Mouse (Mus musculus): ENCODE results near the gene Kif13a. TPM values are rescaled to one million over a fixed set of nuclear protein-coding genes. Genes with fewer than 3 reads are reported as not detected.
A peak's percentile ranks its signal among the peaks of the same experiment; 100 is the strongest.

Gene Kif13a
- polyA plus RNA-seq, 1 experiment, result 15.1 TPM

- Histone ChIP-seq H3K27ac (replicated peaks; ENCODE audit: low read depth, low read length) (peak overlapping the region; percentile 64), H3K4me3 (ENCODE audit: insufficient read depth, low read depth, low read length) (peak overlapping the region; percentile 84), H3K4me1 (ENCODE audit: control insufficient read depth, insufficient read depth, insufficient read length, low read length) (no peaks in the 10 kb centered on the region)
Measured at GRCm38 (mm10) chr13:46735808-46736478, 193.7 kb downstream of the Kif13a start.

GRCm38 (mm10) chr13:46735219-46735807, 194.4 kb downstream of the Kif13a start:
- H3K4me1 ChIP-seq (ENCODE audit: control insufficient read depth, insufficient read depth, insufficient read length, low read length), result no peaks in the 10 kb centered on the region
- peak overlapping the region; percentile 84 for H3K4me3 ChIP-seq (ENCODE audit: insufficient read depth, low read depth, low read length)
- H3K27ac ChIP-seq (replicated peaks; ENCODE audit: low read depth, low read length), result peak overlapping the region; percentile 64

GRCm38 (mm10) chr13:46729998-46730397, 199.7 kb downstream of the Kif13a start:
- Histone ChIP-seq H3K27ac (replicated peaks; ENCODE audit: low read depth, low read length) (no peak overlapping the region), H3K4me1 (ENCODE audit: control insufficient read depth, insufficient read depth, insufficient read length, low read length) (no peaks in the 10 kb centered on the region), H3K4me3 (ENCODE audit: insufficient read depth, low read depth, low read length) (no peak overlapping the region)

DNA sequence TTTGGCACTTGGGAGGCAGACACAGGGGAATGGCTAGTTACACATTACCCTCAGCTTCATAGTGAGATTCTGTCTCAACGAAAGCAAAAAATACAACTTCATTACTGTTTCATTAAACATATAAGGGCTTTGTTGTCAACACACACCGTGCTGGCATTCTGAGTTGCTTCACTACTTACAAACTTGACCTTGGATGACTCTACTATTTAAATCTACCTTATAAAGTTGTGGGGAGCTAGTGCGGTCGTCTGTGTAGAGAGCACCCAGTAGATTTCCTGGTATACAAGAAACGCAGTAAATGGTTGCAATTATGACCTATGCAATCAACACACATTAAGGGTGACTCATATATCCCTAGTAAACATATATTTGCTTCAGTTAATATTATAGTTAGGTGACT, 201.3 kb downstream of the Kif13a start:
- Histone ChIP-seq H3K27ac (replicated peaks; ENCODE audit: low read depth, low read length) (peak overlapping the region; percentile 69), H3K4me3 (ENCODE audit: insufficient read depth, low read depth, low read length) (peak overlapping the region; percentile 64), H3K4me1 (ENCODE audit: control insufficient read depth, insufficient read depth, insufficient read length, low read length) (0 out of 2 replicates have a peak, but pooled peaks cover 2% of the 10 kb centered on the region)

GRCm38 (mm10) chr13:46727837-46728268, 201.8 kb downstream of the Kif13a start, which contains the start of gene Nup153:
Gene Nup153 (minus strand): TSS chr13:46727940.
- peak within 1 kb of the TSS; percentile 99 for H3K4me3 ChIP-seq (ENCODE audit: insufficient read depth, low read depth, low read length)
- H3K4me1 ChIP-seq (ENCODE audit: control insufficient read depth, insufficient read depth, insufficient read length, low read length), result 0 out of 2 replicates have a peak, but pooled peaks cover 2% of the 10 kb centered on the region
- peak within 1 kb of the TSS; percentile 80 for H3K27ac ChIP-seq (replicated peaks; ENCODE audit: low read depth, low read length)

DNA sequence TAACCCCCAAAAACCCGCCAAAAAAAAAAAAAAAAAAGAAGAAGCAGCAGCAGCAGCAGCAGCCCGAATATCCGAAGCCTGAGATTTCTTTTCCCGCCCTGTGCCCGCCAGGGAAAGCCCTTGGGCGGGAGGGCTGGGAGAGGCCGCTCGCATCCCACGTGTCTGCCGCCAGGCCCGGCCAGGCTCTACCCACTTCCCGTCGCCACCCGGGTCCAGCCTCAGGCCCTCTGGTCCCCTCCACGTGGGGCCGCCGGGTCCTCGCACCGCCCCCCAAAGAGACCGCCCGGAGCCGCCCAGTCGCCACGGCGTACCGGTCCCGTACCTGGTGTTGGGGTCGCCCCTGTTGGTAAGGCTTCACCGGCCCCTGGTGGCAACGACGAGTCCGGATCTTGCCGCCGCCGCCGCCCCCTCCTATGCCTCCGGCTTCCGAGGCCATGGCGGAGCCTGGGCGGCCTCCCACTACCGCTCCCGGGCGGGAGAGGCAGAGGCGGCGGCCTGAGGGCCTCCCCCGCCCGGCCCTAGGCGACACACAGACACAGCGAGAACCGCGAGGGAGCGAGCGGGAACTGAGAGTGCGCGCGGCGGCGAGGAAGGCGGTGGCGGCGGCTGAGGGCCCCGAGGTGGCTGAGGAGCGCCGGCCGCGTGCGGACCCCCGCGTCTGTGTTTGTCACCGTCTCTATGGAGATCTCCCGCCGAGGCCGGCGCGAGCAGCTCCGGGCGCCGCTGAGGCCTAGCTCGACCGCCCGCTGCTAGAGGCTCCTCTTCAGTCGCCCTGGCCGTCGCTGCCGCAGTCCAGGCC, 202.4 kb downstream of the Kif13a start:
- H3K4me1 ChIP-seq (ENCODE audit: control insufficient read depth, insufficient read depth, insufficient read length, low read length), result 0 out of 2 replicates have a peak, but pooled peaks cover 2% of the 10 kb centered on the region
- H3K4me3 ChIP-seq (ENCODE audit: insufficient read depth, low read depth, low read length), result peak overlapping the region; percentile 99
- H3K27ac ChIP-seq (replicated peaks; ENCODE audit: low read depth, low read length), result peak overlapping the region; percentile 80

DNA sequence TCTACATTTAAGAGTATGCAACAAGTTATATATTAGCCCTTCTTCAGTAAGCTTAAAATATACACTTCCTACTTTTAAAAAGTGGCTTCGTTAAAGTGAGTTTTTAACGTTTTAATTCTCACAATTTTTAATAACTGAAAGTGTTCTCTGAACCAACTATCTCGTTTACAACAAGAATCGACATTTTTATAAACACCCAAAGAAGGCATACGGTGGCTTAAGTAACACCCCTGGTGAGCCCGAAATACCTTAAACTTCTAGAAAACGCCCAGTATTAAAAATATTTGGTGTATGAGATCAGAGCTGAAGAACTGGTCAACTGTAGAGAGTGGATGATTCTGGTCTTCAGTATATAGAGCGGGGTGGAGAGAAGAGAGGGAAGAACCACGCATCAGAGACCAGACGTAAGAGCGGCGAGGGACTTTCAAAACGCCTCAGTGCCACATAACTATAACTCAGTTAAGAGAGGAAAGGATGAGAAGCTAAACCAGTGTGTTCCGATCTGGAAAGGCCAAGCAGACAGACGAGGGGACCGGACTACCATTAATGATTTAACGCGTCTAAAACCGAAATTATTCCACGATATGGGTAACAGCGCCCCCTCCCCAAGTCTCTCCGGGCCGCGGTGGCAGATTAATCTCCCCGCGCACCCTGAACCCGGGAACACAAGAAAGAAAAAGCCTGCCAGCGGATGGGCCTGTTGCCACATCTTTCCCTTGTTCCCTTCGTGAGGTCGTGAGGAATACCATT, 203.2 kb downstream of the Kif13a start:
- Histone ChIP-seq H3K4me3 (ENCODE audit: insufficient read depth, low read depth, low read length) (peak overlapping the region; percentile 99), H3K4me1 (ENCODE audit: control insufficient read depth, insufficient read depth, insufficient read length, low read length) (0 out of 2 replicates have a peak, but pooled peaks cover 2% of the 10 kb centered on the region), H3K27ac (replicated peaks; ENCODE audit: low read depth, low read length) (peak overlapping the region; percentile 80)

- Histone ChIP-seq H3K4me3 (ENCODE audit: insufficient read depth, low read depth, low read length) (no peak overlapping the region), H3K27ac (replicated peaks; ENCODE audit: low read depth, low read length) (no peak overlapping the region), H3K4me1 (ENCODE audit: control insufficient read depth, insufficient read depth, insufficient read length, low read length) (0 out of 2 replicates have a peak, but pooled peaks cover 2% of the 10 kb centered on the region)
Measured at GRCm38 (mm10) chr13:46725227-46725626, 204.4 kb downstream of the Kif13a start.

DNA sequence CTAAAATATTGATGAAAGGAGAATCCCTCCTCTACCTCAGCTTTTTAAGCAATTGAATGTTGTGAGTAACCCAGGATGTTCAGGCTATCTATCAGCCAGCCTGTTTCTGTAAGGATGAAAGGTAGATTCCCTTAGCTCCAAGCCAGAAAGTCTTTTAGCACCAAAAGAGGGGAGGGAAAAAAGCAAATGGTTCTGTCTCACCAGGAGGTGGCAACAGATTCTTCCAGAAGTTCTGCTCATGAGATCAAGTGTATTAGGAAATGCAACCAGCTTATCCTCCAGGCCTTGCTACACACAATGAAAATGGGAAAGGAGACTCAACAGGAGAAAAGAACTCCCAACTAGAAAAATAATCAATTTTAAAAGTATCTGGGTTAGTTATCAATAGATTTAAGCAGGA, 205.3 kb downstream of the Kif13a start:
- Histone ChIP-seq H3K27ac (replicated peaks; ENCODE audit: low read depth, low read length) (no peak overlapping the region), H3K4me1 (ENCODE audit: control insufficient read depth, insufficient read depth, insufficient read length, low read length) (0 out of 2 replicates have a peak, but pooled peaks cover 2% of the 10 kb centered on the region), H3K4me3 (ENCODE audit: insufficient read depth, low read depth, low read length) (no peak overlapping the region)

DNA sequence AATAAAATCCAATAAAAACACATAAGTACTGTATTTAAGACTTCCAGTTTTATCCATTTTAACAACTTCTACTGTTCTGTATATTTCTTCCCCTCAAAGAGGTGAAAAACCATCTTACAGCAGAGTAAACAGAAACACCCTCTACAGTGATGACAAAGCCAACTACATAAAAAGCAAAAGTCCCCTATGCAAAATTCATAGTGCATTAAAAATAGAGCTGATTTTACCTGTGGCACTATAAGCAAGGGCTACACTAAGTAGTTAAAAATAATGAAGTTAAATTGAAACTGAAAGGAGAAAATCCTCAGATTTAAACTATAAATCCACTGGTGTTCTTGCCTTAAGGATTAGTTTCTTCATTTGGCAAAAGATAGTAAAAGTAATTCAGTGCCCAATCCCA, 208.7 kb downstream of the Kif13a start:
- H3K4me3 ChIP-seq (ENCODE audit: insufficient read depth, low read depth, low read length), result no peak overlapping the region
- H3K27ac ChIP-seq (replicated peaks; ENCODE audit: low read depth, low read length), result no peak overlapping the region
- H3K4me1 ChIP-seq (ENCODE audit: control insufficient read depth, insufficient read depth, insufficient read length, low read length), result peaks cover 2% of the 10 kb centered on the region; the same call in 1 of the 2 replicates

GRCm38 (mm10) chr13:46718893-46719400, 210.7 kb downstream of the Kif13a start:
- H3K27ac ChIP-seq (replicated peaks; ENCODE audit: low read depth, low read length), result no peak overlapping the region
- H3K4me1 ChIP-seq (ENCODE audit: control insufficient read depth, insufficient read depth, insufficient read length, low read length), result no peaks in the 10 kb centered on the region; the same call in 1 of the 2 replicates
- no peak overlapping the region for H3K4me3 ChIP-seq (ENCODE audit: insufficient read depth, low read depth, low read length)

DNA sequence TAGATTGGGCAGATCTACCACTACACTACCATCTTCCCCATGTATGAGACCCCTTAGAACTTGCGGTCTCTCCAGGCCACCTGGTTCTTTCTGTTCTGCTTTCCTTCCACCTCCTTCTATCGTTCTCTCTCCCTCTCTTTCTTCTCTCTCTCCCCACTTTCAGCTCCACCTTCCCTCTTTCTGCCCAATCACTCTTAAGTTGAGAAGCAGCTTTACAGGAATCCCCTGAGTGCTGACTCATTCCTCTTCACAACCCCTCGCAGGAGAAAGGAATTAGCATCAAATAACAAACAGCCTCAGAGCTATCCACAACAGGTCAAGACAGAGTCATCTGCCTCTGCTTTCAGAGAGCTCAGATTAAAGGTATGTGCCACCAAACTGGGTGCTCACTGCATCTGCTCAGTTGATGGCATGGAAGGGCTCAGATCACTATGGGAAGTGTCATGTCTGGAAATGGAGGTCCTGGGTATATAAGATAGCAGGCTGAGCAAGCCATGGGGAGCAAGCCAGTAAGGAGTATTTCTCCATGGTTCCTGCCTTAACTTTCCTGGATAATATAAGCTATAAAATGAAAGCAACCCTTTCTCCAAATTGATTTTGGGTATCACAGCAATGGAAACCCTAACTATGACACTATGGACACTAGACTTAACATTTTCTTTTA, 213.6 kb downstream of the Kif13a start:
- no peak overlapping the region for H3K4me3 ChIP-seq (ENCODE audit: insufficient read depth, low read depth, low read length)
- no peaks in the 10 kb centered on the region; the same call in 1 of the 2 replicates for H3K4me1 ChIP-seq (ENCODE audit: control insufficient read depth, insufficient read depth, insufficient read length, low read length)
- H3K27ac ChIP-seq (replicated peaks; ENCODE audit: low read depth, low read length), result no peak overlapping the region

DNA sequence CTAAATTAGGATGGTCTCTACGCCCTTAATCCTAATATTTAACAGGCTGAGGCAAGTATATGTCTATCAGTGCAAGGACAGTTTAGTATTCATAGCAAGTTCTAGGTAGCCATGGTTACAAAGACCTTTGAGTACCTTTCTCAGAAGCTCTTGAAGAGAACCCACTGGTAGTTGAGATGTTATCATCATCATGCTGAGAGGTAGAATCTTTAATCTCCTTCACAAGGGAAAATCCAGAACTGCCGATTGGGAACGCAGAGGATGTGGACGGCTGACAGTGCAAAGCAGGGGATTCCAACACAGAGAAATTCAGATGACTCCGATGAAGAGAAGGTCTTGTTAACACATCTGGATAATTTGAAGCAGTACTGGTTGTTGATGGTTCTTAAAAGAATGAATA, 216.2 kb downstream of the Kif13a start:
- Histone ChIP-seq H3K4me1 (ENCODE audit: control insufficient read depth, insufficient read depth, insufficient read length, low read length) (no peaks in the 10 kb centered on the region; the same call in 1 of the 2 replicates), H3K27ac (replicated peaks; ENCODE audit: low read depth, low read length) (no peak overlapping the region), H3K4me3 (ENCODE audit: insufficient read depth, low read depth, low read length) (no peak overlapping the region)

DNA sequence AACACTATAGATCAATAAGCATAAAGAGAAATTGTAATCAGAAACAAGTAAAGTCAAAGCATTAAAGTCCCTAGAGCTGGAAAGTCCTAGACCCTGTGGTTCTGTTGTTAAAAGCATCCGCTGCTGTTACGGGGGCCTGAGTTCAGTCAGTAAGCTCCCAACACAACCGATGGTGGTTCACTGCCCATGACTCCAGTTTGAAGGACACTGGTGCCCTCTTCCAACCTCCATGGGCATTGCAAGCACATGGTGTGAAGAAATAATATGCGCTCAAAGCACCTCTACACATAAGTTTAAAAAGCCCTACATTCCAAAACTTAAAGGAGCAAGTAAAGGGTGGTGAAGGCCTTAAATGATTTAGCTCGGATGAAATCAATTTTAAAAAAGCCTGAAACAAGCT, 226.5 kb downstream of the Kif13a start:
- no peak overlapping the region for H3K27ac ChIP-seq (replicated peaks; ENCODE audit: low read depth, low read length)
- H3K4me1 ChIP-seq (ENCODE audit: control insufficient read depth, insufficient read depth, insufficient read length, low read length), result no peaks in the 10 kb centered on the region
- H3K4me3 ChIP-seq (ENCODE audit: insufficient read depth, low read depth, low read length), result no peak overlapping the region
